17 mouse cellular contexts compared by ENCODE assay signal in genomic region chr3:89219546-89219945, GRCm38 (mm10). TPM values are rescaled to one million over a fixed set of nuclear protein-coding genes. Genes with fewer than 3 reads are reported as not detected.
DNase-seq lines count a peak whose midpoint lies in the region; ATAC-seq and TF ChIP-seq lines count a peak whose summit lies in the region.
"Had no signal": no experiment of that assay in that cellular context is flagged by ENCODE, and none has a peak within 500 bp of the region (broad histone marks: within the 10 kb centered on the region; RNA-seq: fewer than 3 reads in every experiment).

No protein-coding gene starts in this region.

- DNase-seq in hindbrain, postnatal 0 days (ENCODE audit: low spot score) = no peak
- no peak for DNase-seq in midbrain, embryonic 11.5 days (ENCODE audit: low spot score, missing footprints)
- no peak for DNase-seq in midbrain, embryonic 14.5 days
- no peak for DNase-seq in testis, postnatal 10 days (ENCODE audit: low spot score)
- DNase-seq: cerebellum, adult 9-10 months; heart, adult 2 months; kidney, postnatal 14 days; left cerebral cortex, postnatal 4 days; right cerebral cortex, postnatal 4 days; thymus, postnatal 4 days had no signal

- ATAC-seq in hindbrain, embryonic 12.5 days (ENCODE audit: low FRiP score) = no peak
- ATAC-seq in hindbrain, postnatal 0 days = no peak
- no peak for ATAC-seq in midbrain, embryonic 11.5 days (ENCODE audit: low FRiP score)
- no peak for ATAC-seq in midbrain, embryonic 14.5 days (ENCODE audit: low FRiP score, low TSS enrichment)
- no peak for ATAC-seq in forebrain, embryonic 15.5 days (replicated peaks)
- ATAC-seq in midbrain, embryonic 13.5 days = no peak

- TF ChIP-seq CTCF in hindbrain, postnatal 0 days (IDR thresholded peaks at IDR 0.05; ENCODE audit: low read depth) = no peak

- WGBS in hindbrain, embryonic 12.5 days = 46% methylated on average over 8 of the region's 8 CpGs
- 38% methylated on average over 8 of the region's 8 CpGs for WGBS in hindbrain, postnatal 0 days
- 50% methylated on average over 8 of the region's 8 CpGs for WGBS in midbrain, embryonic 11.5 days
- 51% methylated on average over 8 of the region's 8 CpGs for WGBS in midbrain, embryonic 14.5 days
- 47% methylated on average over 8 of the region's 8 CpGs for WGBS in forebrain, embryonic 15.5 days
- 48% methylated on average over 8 of the region's 8 CpGs for WGBS in midbrain, embryonic 13.5 days

- H3K4me2 ChIP-seq in hindbrain, embryonic 12.5 days (replicated peaks) = no peak overlapping the region
- H3K4me2 ChIP-seq in hindbrain, postnatal 0 days (ENCODE audit: low read depth, low read length) = no peak overlapping the region
- H3K4me2 ChIP-seq in midbrain, embryonic 11.5 days = no peak overlapping the region
- H3K4me2 ChIP-seq in midbrain, embryonic 14.5 days (ENCODE audit: low read length) = no peak overlapping the region
- no peak overlapping the region for H3K4me2 ChIP-seq in forebrain, embryonic 15.5 days (replicated peaks)
- H3K4me2 ChIP-seq in midbrain, embryonic 13.5 days (replicated peaks) = no peak overlapping the region
- H3K4me2 ChIP-seq: embryonic facial prominence, embryonic 15.5 days had no signal

- H3K27ac ChIP-seq in hindbrain, embryonic 12.5 days = peak overlapping the region; percentile 44; the same call in 1 of the 2 replicates
- H3K27ac ChIP-seq in hindbrain, postnatal 0 days = no peak overlapping the region
- H3K27ac ChIP-seq in midbrain, embryonic 11.5 days (ENCODE audit: low read depth, low read length) = peak overlapping the region; percentile 32; the same call in 1 of the 2 replicates
- H3K27ac ChIP-seq in midbrain, embryonic 14.5 days (replicated peaks; ENCODE audit: low read depth, low read length) = no peak overlapping the region
- H3K27ac ChIP-seq in forebrain, embryonic 15.5 days (replicated peaks) = peak overlapping the region; percentile 39; the same call in 1 of the 2 replicates
- peak overlapping the region; percentile 62 for H3K27ac ChIP-seq in midbrain, embryonic 13.5 days
- H3K27ac ChIP-seq: embryonic facial prominence, embryonic 15.5 days; heart, adult 2 months; macrophage had no signal

- no peak overlapping the region for H3K4me3 ChIP-seq in hindbrain, embryonic 12.5 days
- no peak overlapping the region for H3K4me3 ChIP-seq in hindbrain, postnatal 0 days (ENCODE audit: low read length)
- no peak overlapping the region for H3K4me3 ChIP-seq in midbrain, embryonic 11.5 days (ENCODE audit: low read depth, low read length)
- H3K4me3 ChIP-seq in midbrain, embryonic 14.5 days (replicated peaks; ENCODE audit: low read depth, low read length) = no peak overlapping the region
- H3K4me3 ChIP-seq in forebrain, embryonic 15.5 days = no peak overlapping the region
- no peak overlapping the region for H3K4me3 ChIP-seq in midbrain, embryonic 13.5 days (replicated peaks)
- H3K4me3 ChIP-seq: embryonic facial prominence, embryonic 15.5 days; heart, adult 2 months; myocyte had no signal

- H3K27me3 ChIP-seq in hindbrain, embryonic 12.5 days = no peaks in the 10 kb centered on the region
- H3K27me3 ChIP-seq in hindbrain, postnatal 0 days (ENCODE audit: insufficient read depth, low read length) = no peaks in the 10 kb centered on the region
- H3K27me3 ChIP-seq in midbrain, embryonic 11.5 days (ENCODE audit: control insufficient read depth, insufficient read depth, low read length) = no peaks in the 10 kb centered on the region
- H3K27me3 ChIP-seq in midbrain, embryonic 14.5 days (ENCODE audit: control insufficient read depth, insufficient read depth, low read length) = no peaks in the 10 kb centered on the region
- no peaks in the 10 kb centered on the region for H3K27me3 ChIP-seq in forebrain, embryonic 15.5 days
- H3K27me3 ChIP-seq in midbrain, embryonic 13.5 days = no peaks in the 10 kb centered on the region
- H3K27me3 ChIP-seq: embryonic facial prominence, embryonic 15.5 days had no signal

- H3K9me3 ChIP-seq in hindbrain, embryonic 12.5 days (replicated peaks) = no peaks in the 10 kb centered on the region
- no peaks in the 10 kb centered on the region for H3K9me3 ChIP-seq in hindbrain, postnatal 0 days (ENCODE audit: low read length)
- H3K9me3 ChIP-seq in midbrain, embryonic 11.5 days (ENCODE audit: control insufficient read depth, low read length) = no peaks in the 10 kb centered on the region
- H3K9me3 ChIP-seq in midbrain, embryonic 14.5 days (ENCODE audit: control insufficient read depth, low read length) = no peaks in the 10 kb centered on the region
- no peaks in the 10 kb centered on the region for H3K9me3 ChIP-seq in forebrain, embryonic 15.5 days
- no peaks in the 10 kb centered on the region for H3K9me3 ChIP-seq in midbrain, embryonic 13.5 days
- H3K9me3 ChIP-seq: embryonic facial prominence, embryonic 15.5 days had no signal

- H3K4me1 ChIP-seq in hindbrain, embryonic 12.5 days = peaks cover 51% of the 10 kb centered on the region
- peaks cover 7% of the 10 kb centered on the region; the same call in 1 of the 2 replicates for H3K4me1 ChIP-seq in hindbrain, postnatal 0 days (ENCODE audit: insufficient read depth, low read length)
- H3K4me1 ChIP-seq in midbrain, embryonic 11.5 days (ENCODE audit: control insufficient read depth, insufficient read depth, low read length) = peaks cover 54% of the 10 kb centered on the region
- peaks cover 28% of the 10 kb centered on the region for H3K4me1 ChIP-seq in midbrain, embryonic 14.5 days (ENCODE audit: control insufficient read depth, insufficient read depth, low read length)
- H3K4me1 ChIP-seq in forebrain, embryonic 15.5 days = peaks cover 42% of the 10 kb centered on the region
- peaks cover 82% of the 10 kb centered on the region for H3K4me1 ChIP-seq in midbrain, embryonic 13.5 days (replicated peaks)

- H3K36me3 ChIP-seq in hindbrain, embryonic 12.5 days = peaks cover 36% of the 10 kb centered on the region
- H3K36me3 ChIP-seq in hindbrain, postnatal 0 days (ENCODE audit: insufficient read depth, low read length) = no peaks in the 10 kb centered on the region
- H3K36me3 ChIP-seq in midbrain, embryonic 11.5 days (ENCODE audit: control insufficient read depth, insufficient read depth, low read length) = peaks cover 9% of the 10 kb centered on the region; the same call in 1 of the 2 replicates
- peaks cover 20% of the 10 kb centered on the region for H3K36me3 ChIP-seq in midbrain, embryonic 14.5 days (ENCODE audit: control insufficient read depth, insufficient read depth, low read length)
- peaks cover 3% of the 10 kb centered on the region for H3K36me3 ChIP-seq in forebrain, embryonic 15.5 days
- peaks cover 48% of the 10 kb centered on the region for H3K36me3 ChIP-seq in midbrain, embryonic 13.5 days

- H3K9ac ChIP-seq in hindbrain, embryonic 12.5 days = no peak overlapping the region; the same call in 1 of the 2 replicates
- H3K9ac ChIP-seq in hindbrain, postnatal 0 days (replicated peaks; ENCODE audit: low read length) = no peak overlapping the region
- no peak overlapping the region; the same call in 1 of the 2 replicates for H3K9ac ChIP-seq in midbrain, embryonic 11.5 days (ENCODE audit: low read length)
- no peak overlapping the region for H3K9ac ChIP-seq in midbrain, embryonic 14.5 days (replicated peaks; ENCODE audit: low read length)
- no peak overlapping the region for H3K9ac ChIP-seq in forebrain, embryonic 15.5 days (replicated peaks)
- H3K9ac ChIP-seq in midbrain, embryonic 13.5 days (replicated peaks) = peak overlapping the region; percentile 48; the same call in 1 of the 2 replicates
- H3K9ac ChIP-seq: embryonic facial prominence, embryonic 15.5 days had no signal

RNA-seq across cellular contexts. Expression of gene Thbs3, which starts 4.6 kb away (rescaled TPM):
- polyA plus RNA-seq in hindbrain, embryonic 12.5 days (2016; fragmentation: Nextera tagmentation; extraction: Ambion mirVana) = 64.5 and 71.3 TPM in 2 replicates
- total RNA-seq in hindbrain, postnatal 0 days (2014; rRNA removed) = 29.4 and 37.9 TPM in 2 replicates
- 36.8 and 37.2 TPM in 2 replicates for polyA plus RNA-seq in hindbrain, postnatal 0 days (2015; fragmentation: Nextera tagmentation; extraction: Ambion mirVana)
- polyA plus RNA-seq in midbrain, embryonic 11.5 days (2014; fragmentation: Nextera tagmentation; extraction: Ambion mirVana) = 50.7 and 55.8 TPM in 2 replicates
- 46.0 and 47.6 TPM in 2 replicates for polyA plus RNA-seq in midbrain, embryonic 14.5 days (2014; fragmentation: Nextera tagmentation; extraction: Ambion mirVana)
- 67.0 and 68.3 TPM in 2 replicates for polyA plus RNA-seq in forebrain, embryonic 15.5 days (2015; fragmentation: Nextera tagmentation; extraction: Ambion mirVana)
- 82.9 and 86.2 TPM in 2 replicates for polyA plus RNA-seq in midbrain, embryonic 13.5 days (2015; fragmentation: Nextera tagmentation; extraction: Ambion mirVana)
- total RNA-seq: hematopoietic stem cell, adult 5-6 weeks had no signal

RNA-seq across cellular contexts. Expression of gene Mtx1, which starts 7.3 kb away (rescaled TPM):
- polyA plus RNA-seq in hindbrain, embryonic 12.5 days (2016; fragmentation: Nextera tagmentation; extraction: Ambion mirVana) = 174 and 175 TPM in 2 replicates
- total RNA-seq in hindbrain, postnatal 0 days (2014; rRNA removed) = 103 and 130 TPM in 2 replicates
- 186 TPM in 2 replicates for polyA plus RNA-seq in hindbrain, postnatal 0 days (2015; fragmentation: Nextera tagmentation; extraction: Ambion mirVana)
- polyA plus RNA-seq in midbrain, embryonic 11.5 days (2014; fragmentation: Nextera tagmentation; extraction: Ambion mirVana) = 174 and 179 TPM in 2 replicates
- polyA plus RNA-seq in midbrain, embryonic 14.5 days (2014; fragmentation: Nextera tagmentation; extraction: Ambion mirVana) = 144 and 151 TPM in 2 replicates
- 172 and 175 TPM in 2 replicates for polyA plus RNA-seq in forebrain, embryonic 15.5 days (2015; fragmentation: Nextera tagmentation; extraction: Ambion mirVana)
- 158 and 165 TPM in 2 replicates for polyA plus RNA-seq in midbrain, embryonic 13.5 days (2015; fragmentation: Nextera tagmentation; extraction: Ambion mirVana)

RNA-seq across cellular contexts. Expression of gene Muc1, which starts 9.3 kb away (rescaled TPM):
- 1.5 and 1.6 TPM in 2 replicates for polyA plus RNA-seq in hindbrain, embryonic 12.5 days (2016; fragmentation: Nextera tagmentation; extraction: Ambion mirVana)
- total RNA-seq in hindbrain, postnatal 0 days (2014; rRNA removed) = 1.9 TPM in 2 replicates
- 0.82 and 1.5 TPM in 2 replicates for polyA plus RNA-seq in hindbrain, postnatal 0 days (2015; fragmentation: Nextera tagmentation; extraction: Ambion mirVana)
- polyA plus RNA-seq in midbrain, embryonic 11.5 days (2014; fragmentation: Nextera tagmentation; extraction: Ambion mirVana) = 2.7 and 4.4 TPM in 2 replicates
- polyA plus RNA-seq in midbrain, embryonic 14.5 days (2014; fragmentation: Nextera tagmentation; extraction: Ambion mirVana) = 2.1 and 2.4 TPM in 2 replicates
- polyA plus RNA-seq in forebrain, embryonic 15.5 days (2015; fragmentation: Nextera tagmentation; extraction: Ambion mirVana) = 1.1 and 1.8 TPM in 2 replicates
- 3.2 and 3.4 TPM in 2 replicates for polyA plus RNA-seq in midbrain, embryonic 13.5 days (2015; fragmentation: Nextera tagmentation; extraction: Ambion mirVana)
- polyA plus RNA-seq: macrophage had no signal

RNA-seq across cellular contexts. Expression of gene Gba, which starts 16.8 kb away (rescaled TPM):
- 50.3 and 51.3 TPM in 2 replicates for polyA plus RNA-seq in hindbrain, embryonic 12.5 days (2016; fragmentation: Nextera tagmentation; extraction: Ambion mirVana)
- total RNA-seq in hindbrain, postnatal 0 days (2014; rRNA removed) = 62.5 and 77.4 TPM in 2 replicates
- polyA plus RNA-seq in hindbrain, postnatal 0 days (2015; fragmentation: Nextera tagmentation; extraction: Ambion mirVana) = 45.8 and 46.8 TPM in 2 replicates
- 41.4 and 45.9 TPM in 2 replicates for polyA plus RNA-seq in midbrain, embryonic 11.5 days (2014; fragmentation: Nextera tagmentation; extraction: Ambion mirVana)
- polyA plus RNA-seq in midbrain, embryonic 14.5 days (2014; fragmentation: Nextera tagmentation; extraction: Ambion mirVana) = 42.0 and 47.8 TPM in 2 replicates
- polyA plus RNA-seq in forebrain, embryonic 15.5 days (2015; fragmentation: Nextera tagmentation; extraction: Ambion mirVana) = 39.2 and 42.7 TPM in 2 replicates
- polyA plus RNA-seq in midbrain, embryonic 13.5 days (2015; fragmentation: Nextera tagmentation; extraction: Ambion mirVana) = 43.5 and 46.7 TPM in 2 replicates

RNA-seq across cellular contexts. Expression of gene Krtcap2, which starts 26.2 kb away (rescaled TPM):
- 247 and 271 TPM in 2 replicates for polyA plus RNA-seq in hindbrain, embryonic 12.5 days (2016; fragmentation: Nextera tagmentation; extraction: Ambion mirVana)
- 74.9 and 111 TPM in 2 replicates for total RNA-seq in hindbrain, postnatal 0 days (2014; rRNA removed)
- 250 and 268 TPM in 2 replicates for polyA plus RNA-seq in hindbrain, postnatal 0 days (2015; fragmentation: Nextera tagmentation; extraction: Ambion mirVana)
- polyA plus RNA-seq in midbrain, embryonic 11.5 days (2014; fragmentation: Nextera tagmentation; extraction: Ambion mirVana) = 261 and 270 TPM in 2 replicates
- 199 and 237 TPM in 2 replicates for polyA plus RNA-seq in midbrain, embryonic 14.5 days (2014; fragmentation: Nextera tagmentation; extraction: Ambion mirVana)
- polyA plus RNA-seq in forebrain, embryonic 15.5 days (2015; fragmentation: Nextera tagmentation; extraction: Ambion mirVana) = 192 and 205 TPM in 2 replicates
- polyA plus RNA-seq in midbrain, embryonic 13.5 days (2015; fragmentation: Nextera tagmentation; extraction: Ambion mirVana) = 205 and 209 TPM in 2 replicates

Comparison
In these comparisons a context has a peak if more than half of its experiments do, and no peak if none do; other contexts are left out.
1. H3K27ac ChIP-seq: peak in hindbrain, embryonic 12.5 days (single experiment), midbrain, embryonic 11.5 days (single experiment), forebrain, embryonic 15.5 days (single experiment) and midbrain, embryonic 13.5 days (single experiment); none in hindbrain, postnatal 0 days (single experiment) and midbrain, embryonic 14.5 days (single experiment).